Mouse (Mus musculus) MEL (cell line): ENCODE measurements at regions not wholly inside any gene's neighbourhood (a gene's known extent, or its start where the extent isn't known, plus 50 kb on each side); places are given as distances from the start of the nearest gene placed in this dataset.
A peak's percentile ranks its signal among the peaks of the same experiment; 100 is the strongest.

Experiments used
- DNase-seq: peaks from one replicate; pipeline ENCODE4 v3.0.0; 2011; ENCODE audit warnings: low read depth, low spot score
- H3K27ac ChIP-seq: 2 replicates; pipeline ENCODE4 v1.5.1; 2012; ENCODE audit warnings: low read depth, mild to moderate bottlenecking, control low read depth, low read length, moderate library complexity; ENCODE audit not compliant: control insufficient read depth
- H3K27me3 ChIP-seq, 2 experiments: fragments of 150-350 bp in 1 of 2; sonication (generic) in 1 of 2; 2 replicates each; pipeline ENCODE4 v1.6.1; 2012; ENCODE audit warnings: low read length in 2 of 2, mild to moderate bottlenecking in 2 of 2, improper control_type of control experiment in 1 of 2, moderate library complexity in 1 of 2; ENCODE audit not compliant: insufficient read depth in 2 of 2, control insufficient read depth in 1 of 2
- H3K36me3 ChIP-seq, 2 experiments: 2 replicates each; pipeline ENCODE4 v1.6.1; 2012 to 2014; ENCODE audit warnings: low read length in 2 of 2, improper control_type of control experiment in 1 of 2, inconsistent platforms in 1 of 2, mild to moderate bottlenecking in 1 of 2; ENCODE audit not compliant: insufficient read depth in 2 of 2, control insufficient read depth in 1 of 2
- H3K4me1 ChIP-seq, 2 experiments: fragments of 150-350 bp in 1 of 2; sonication (generic) in 1 of 2; 2 replicates each; pipeline ENCODE4 v1.6.1; 2012; ENCODE audit warnings: low read length in 2 of 2, improper control_type of control experiment in 1 of 2, mild to moderate bottlenecking in 1 of 2; ENCODE audit not compliant: insufficient read depth in 2 of 2, control insufficient read depth in 1 of 2
- H3K4me3 ChIP-seq, 2 experiments: fragments of 150-350 bp in 1 of 2; sonication (generic) in 1 of 2; 2 replicates each; pipeline ENCODE4 v1.5.1; 2012; ENCODE audit warnings: low read depth in 2 of 2, low read length in 2 of 2, mild to moderate bottlenecking in 2 of 2, moderate library complexity in 2 of 2, control low read depth in 1 of 2, improper control_type of control experiment in 1 of 2; ENCODE audit not compliant: control insufficient read depth in 1 of 2, insufficient read depth in 1 of 2
- H3K79me2 ChIP-seq: 2 replicates; pipeline ENCODE4 v1.6.1; 2012; ENCODE audit warnings: mild to moderate bottlenecking, low read length, moderate library complexity; ENCODE audit not compliant: control insufficient read depth, poor library complexity, insufficient read depth
- H3K9ac ChIP-seq: 2 replicates; pipeline ENCODE4 v1.6.1; 2012; ENCODE audit warnings: low read depth, mild to moderate bottlenecking, control low read depth, low read length, moderate library complexity; ENCODE audit not compliant: control insufficient read depth, poor library complexity, severe bottlenecking
- H3K9me3 ChIP-seq: fragments of 150-350 bp; sonication (generic); replicated peaks from 2 replicates; pipeline ENCODE4 v1.6.1; 2012; ENCODE audit warnings: mild to moderate bottlenecking, low read length, improper control_type of control experiment, moderate library complexity; ENCODE audit not compliant: insufficient read depth
- BHLHE40 ChIP-seq: IDR thresholded peaks from 2 replicates; pipeline ENCODE4 v1.6.1; 2012; ENCODE audit warnings: low read depth, mild to moderate bottlenecking, inconsistent platforms, low read length, improper control_type of control experiment, borderline replicate concordance
- CHD2 ChIP-seq: IDR thresholded peaks from 2 replicates; pipeline ENCODE4 v1.6.1; 2011; ENCODE audit warnings: low read length, improper control_type of control experiment
- CTCF ChIP-seq, 3 experiments: IDR thresholded peaks in 2 of 3; conservative IDR thresholded peaks in 1 of 3; 2 replicates each; pipeline ENCODE4 v1.5.1; 2011 to 2012; ENCODE audit warnings: low read length in 3 of 3, low read depth in 2 of 3, mild to moderate bottlenecking in 2 of 3, improper control_type of control experiment in 1 of 3, inconsistent platforms in 1 of 3, mixed read lengths in 1 of 3, moderate library complexity in 1 of 3; ENCODE audit not compliant: control insufficient read depth in 1 of 3, insufficient read depth in 1 of 3, poor library complexity in 1 of 3, severe bottlenecking in 1 of 3
- E2F4 ChIP-seq: IDR thresholded peaks from 2 replicates; pipeline ENCODE4 v1.6.1; 2011; ENCODE audit warnings: low read depth, low read length, improper control_type of control experiment, borderline replicate concordance
- ELF1 ChIP-seq: IDR thresholded peaks from 2 replicates; pipeline ENCODE4 v1.6.1; 2014; ENCODE audit warnings: low read depth, mild to moderate bottlenecking, inconsistent platforms, low read length, improper control_type of control experiment, moderate library complexity
- GABPA ChIP-seq: IDR thresholded peaks from 2 replicates; pipeline ENCODE4 v1.6.1; 2012; ENCODE audit warnings: low read depth, mild to moderate bottlenecking, inconsistent platforms, low read length, improper control_type of control experiment, moderate library complexity
- KAT2A ChIP-seq: conservative IDR thresholded peaks from 2 replicates; pipeline ENCODE4 v1.6.1; 2012; ENCODE audit warnings: low read depth, low read length, improper control_type of control experiment, inconsistent platforms
- MAFK ChIP-seq: IDR thresholded peaks from 2 replicates; pipeline ENCODE4 v1.6.1; 2011; ENCODE audit warnings: low read depth, mild to moderate bottlenecking, low read length, improper control_type of control experiment, borderline replicate concordance
- MEF2A ChIP-seq: IDR thresholded peaks from 2 replicates; pipeline ENCODE4 v1.6.1; 2014; ENCODE audit warnings: low read depth, mild to moderate bottlenecking, inconsistent platforms, low read length, improper control_type of control experiment; ENCODE audit not compliant: poor library complexity, insufficient replicate concordance, severe bottlenecking; ENCODE audit errors: extremely low read depth
- MXI1 ChIP-seq: IDR thresholded peaks from 2 replicates; pipeline ENCODE4 v1.6.1; 2011; ENCODE audit warnings: mild to moderate bottlenecking, low read depth, low read length, improper control_type of control experiment
- MYB ChIP-seq: IDR thresholded peaks from 2 replicates; pipeline ENCODE4 v1.6.1; 2011; ENCODE audit warnings: mild to moderate bottlenecking, low read depth, low read length, improper control_type of control experiment
- NELFE ChIP-seq: IDR thresholded peaks from 2 replicates; pipeline ENCODE4 v1.6.1; 2011; ENCODE audit warnings: low read depth, low read length, improper control_type of control experiment
- NRF1 ChIP-seq: IDR thresholded peaks from 2 replicates; pipeline ENCODE4 v1.6.1; 2014; ENCODE audit warnings: low read depth, mild to moderate bottlenecking, inconsistent platforms, low read length, improper control_type of control experiment, moderate library complexity; ENCODE audit not compliant: poor library complexity, insufficient read depth, severe bottlenecking
- POLR2AphosphoS2 ChIP-seq: IDR thresholded peaks from 2 replicates; pipeline ENCODE4 v1.6.1; 2011; ENCODE audit warnings: low read length, improper control_type of control experiment
- POLR2AphosphoS5 ChIP-seq: IDR thresholded peaks from 2 replicates; pipeline ENCODE4 v1.6.1; 2012; ENCODE audit warnings: low read depth, borderline replicate concordance, mild to moderate bottlenecking, inconsistent platforms, low read length, moderate library complexity, mixed read lengths
- RCOR1 ChIP-seq: IDR thresholded peaks from 2 replicates; pipeline ENCODE4 v1.6.1; 2012; ENCODE audit warnings: low read depth, mild to moderate bottlenecking, inconsistent platforms, low read length, improper control_type of control experiment
- SIN3A ChIP-seq: IDR thresholded peaks from 2 replicates; pipeline ENCODE4 v1.6.1; 2012; ENCODE audit warnings: low read length, improper control_type of control experiment, inconsistent platforms
- SMC3 ChIP-seq: IDR thresholded peaks from 2 replicates; pipeline ENCODE4 v1.6.1; 2011; ENCODE audit warnings: low read depth, low read length, improper control_type of control experiment
- TBP ChIP-seq: IDR thresholded peaks from 2 replicates; pipeline ENCODE4 v1.8.0; 2011; ENCODE audit warnings: low read depth, low read length, improper control_type of control experiment
- USF1 ChIP-seq: IDR thresholded peaks from 2 replicates; pipeline ENCODE4 v1.6.1; 2014; ENCODE audit warnings: low read depth, mild to moderate bottlenecking, inconsistent platforms, low read length, improper control_type of control experiment, moderate library complexity
- ZMIZ1 ChIP-seq: IDR thresholded peaks from 2 replicates; pipeline ENCODE4 v1.6.1; 2012; ENCODE audit warnings: low read depth, mild to moderate bottlenecking, inconsistent platforms, low read length, improper control_type of control experiment, moderate library complexity
- ZNF384 ChIP-seq: IDR thresholded peaks from 2 replicates; pipeline ENCODE4 v1.6.1; 2012; ENCODE audit warnings: low read depth, mild to moderate bottlenecking, inconsistent platforms, low read length, improper control_type of control experiment

DNA sequence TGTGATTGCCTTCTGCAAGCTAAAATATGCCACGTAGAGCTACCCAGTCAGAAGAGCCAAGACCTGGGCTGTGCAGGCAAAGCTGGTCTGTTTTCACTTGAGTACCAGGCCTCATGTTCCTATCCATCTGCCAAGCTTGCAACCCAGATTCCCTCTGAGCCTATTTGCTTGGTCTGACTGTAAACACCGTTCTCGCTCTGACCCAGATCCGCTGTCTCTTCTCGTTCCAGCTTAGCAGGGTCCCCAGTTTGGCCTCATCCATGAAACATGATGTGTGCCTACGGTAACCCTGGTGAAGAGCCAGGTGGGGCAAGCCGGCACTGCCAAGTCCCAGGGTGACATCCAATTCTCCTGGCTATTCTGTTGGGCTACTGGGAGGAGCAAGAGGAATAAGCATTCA, 192.5 kb upstream of the Serp2 start:
- no peaks in the 10 kb centered on the region for H3K27me3 ChIP-seq
- H3K36me3 ChIP-seq = no peaks in the 10 kb centered on the region
- H3K79me2 ChIP-seq = no peaks in the 10 kb centered on the region
- H3K27ac ChIP-seq = no peak overlapping the region
- no peak for DNase-seq
- no peaks in the 10 kb centered on the region for H3K4me1 ChIP-seq
- TF ChIP-seq RCOR1 (no peak), NELFE (no peak), E2F4 (no peak), ELF1 (no peak), BHLHE40 (no peak), CHD2 (no peak), MYB (no peak), TBP (no peak)
- H3K9ac ChIP-seq = no peak overlapping the region
- no peak overlapping the region for H3K4me3 ChIP-seq
- H3K9me3 ChIP-seq = no peaks in the 10 kb centered on the region

DNA sequence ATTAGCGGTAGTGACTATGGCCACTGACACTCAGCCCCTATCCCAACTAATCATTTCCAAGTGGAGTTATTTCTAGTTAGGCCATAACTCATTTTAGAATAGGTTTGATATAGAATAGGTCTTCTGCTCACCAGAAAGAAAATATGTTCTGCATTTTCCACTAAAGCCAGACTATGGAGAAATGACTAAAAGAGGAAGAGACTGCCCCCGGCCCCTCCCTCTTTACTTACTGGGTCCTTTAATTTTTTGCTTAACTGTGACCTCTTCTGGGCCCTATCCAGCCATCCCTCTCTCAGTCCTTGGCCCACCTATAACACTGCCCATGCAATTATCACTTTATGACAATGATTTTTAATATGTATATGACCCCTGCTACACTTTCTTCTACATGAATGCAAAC, 192.0 kb upstream of the Serp2 start:
- TF ChIP-seq CTCF (IDR thresholded peaks at IDR 0.05 in 2 of 3, conservative IDR thresholded peaks at IDR 0.05 in 1 of 3; ENCODE audit: control insufficient read depth in 1 of 3, insufficient read depth in 1 of 3, low read depth in 2 of 3, low read length in 3 of 3, poor library complexity in 1 of 3, severe bottlenecking in 1 of 3) (no peak), MEF2A (no peak), SIN3A (no peak), GABPA (no peak), KAT2A (no peak), NRF1 (no peak), E2F4 (no peak), MYB (no peak), POLR2AphosphoS2 (no peak)
- Histone ChIP-seq H3K9me3 (no peaks in the 10 kb centered on the region), H3K79me2 (no peaks in the 10 kb centered on the region), H3K9ac (no peak overlapping the region), H3K27me3 (no peaks in the 10 kb centered on the region), H3K36me3 (no peaks in the 10 kb centered on the region), H3K4me3 (no peak overlapping the region), H3K4me1 (no peaks in the 10 kb centered on the region), H3K27ac (no peak overlapping the region)
- no peak for DNase-seq

DNA sequence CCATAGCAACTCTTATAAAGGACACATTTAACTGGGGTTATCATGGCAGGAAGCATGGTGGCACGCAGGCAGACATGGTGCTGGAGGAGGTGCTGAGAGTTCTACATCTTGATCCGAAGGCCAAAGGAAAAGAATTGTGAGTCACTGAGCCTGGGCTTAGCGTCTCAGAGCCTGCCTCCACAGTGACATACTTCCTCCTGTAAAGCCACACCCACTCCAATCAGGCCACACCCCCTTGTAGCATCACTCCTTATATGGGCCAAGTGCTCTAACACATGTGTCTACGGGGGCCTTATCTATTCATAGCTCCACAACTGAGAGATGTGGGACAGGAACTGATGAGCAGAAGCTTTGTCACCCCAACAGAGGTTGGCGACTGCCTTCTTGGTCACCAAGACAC, 191.1 kb upstream of the Serp2 start:
- Histone ChIP-seq H3K36me3 (no peaks in the 10 kb centered on the region), H3K79me2 (no peaks in the 10 kb centered on the region), H3K9ac (no peak overlapping the region), H3K27ac (no peak overlapping the region), H3K9me3 (no peaks in the 10 kb centered on the region), H3K4me3 (no peak overlapping the region), H3K27me3 (no peaks in the 10 kb centered on the region)
- peak; percentile 6 for DNase-seq
- no peak for TF ChIP-seq USF1
- no peak for TF ChIP-seq ZNF384
- no peak for TF ChIP-seq KAT2A
- no peak for TF ChIP-seq MXI1
- TF ChIP-seq RCOR1 = no peak
- TF ChIP-seq SMC3 = no peak
- no peak for TF ChIP-seq CHD2
- no peak for TF ChIP-seq GABPA
- no peak for TF ChIP-seq MEF2A
- TF ChIP-seq BHLHE40 = no peak
- no peak for TF ChIP-seq CTCF (IDR thresholded peaks at IDR 0.05 in 2 of 3, conservative IDR thresholded peaks at IDR 0.05 in 1 of 3; ENCODE audit: control insufficient read depth in 1 of 3, insufficient read depth in 1 of 3, low read depth in 2 of 3, low read length in 3 of 3, poor library complexity in 1 of 3, severe bottlenecking in 1 of 3)
- no peak for TF ChIP-seq POLR2AphosphoS5
- TF ChIP-seq ZMIZ1 = no peak
- TF ChIP-seq MAFK = no peak
- TF ChIP-seq, all 39 proteins: peak for 0
- H3K4me1 ChIP-seq = no peaks in the 10 kb centered on the region
